Mouse (Mus musculus) neural tube, embryonic 12.5 days (tissue): Measurements from ENCODE around the gene Olfr1412. TPM values are rescaled to one million over a fixed set of nuclear protein-coding genes. Genes with fewer than 3 reads are reported as not detected.

Experiments used
- ATAC-seq: fragments of 200-750 bp; cut with Nextera tagmentation; 2 replicates; pipeline ENCODE4 v1.8.0; 2017; ENCODE audit warnings: low read depth, mild to moderate bottlenecking, moderate TSS enrichment, moderate library complexity; ENCODE audit not compliant: low FRiP score
- H3K27ac ChIP-seq: fragments of 300-500 bp; sonication (generic); 2 replicates; pipeline ENCODE4 v1.5.1; 2016
- H3K27me3 ChIP-seq: fragments of 300-500 bp; sonication (generic); replicated peaks from 2 replicates; pipeline ENCODE4 v1.6.1; 2016; ENCODE audit warnings: mild to moderate bottlenecking
- H3K36me3 ChIP-seq: fragments of 300-500 bp; sonication (generic); 2 replicates; pipeline ENCODE4 v1.6.1; 2016; ENCODE audit warnings: mild to moderate bottlenecking
- H3K4me1 ChIP-seq: fragments of 300-500 bp; sonication (generic); 2 replicates; pipeline ENCODE4 v1.6.1; 2016
- H3K4me2 ChIP-seq: fragments of 300-500 bp; sonication (generic); replicated peaks from 2 replicates; pipeline ENCODE4 v1.6.1; 2016; ENCODE audit warnings: mild to moderate bottlenecking
- H3K4me3 ChIP-seq: fragments of 300-500 bp; sonication (generic); 2 replicates; pipeline ENCODE4 v1.5.1; 2016
- H3K9ac ChIP-seq: fragments of 300-500 bp; sonication (generic); 2 replicates; pipeline ENCODE4 v1.6.1; 2016; ENCODE audit warnings: mild to moderate bottlenecking
- H3K9me3 ChIP-seq: fragments of 300-500 bp; sonication (generic); 2 replicates; pipeline ENCODE4 v1.6.1; 2016; ENCODE audit warnings: mild to moderate bottlenecking
- WGBS: fragments of 180-500 bp; shearing (Covaris S2); methylation state at CpG from one replicate; pipeline ENCODE4 v1.1.7; 2016; 5-methylcytosine and 5-hydroxymethylcytosine counted together
- polyA plus RNA-seq: library from polyadenylated mRNA; unstranded; fragments of >200 nt; fragmentation: Nextera tagmentation; extraction: Ambion mirVana; gene quantifications from 2 replicates; pipeline ENCODE4 v1.2.1, GENCODE M21; 2016

Olfr1412 gene
- polyA plus RNA-seq, 1 experiment from 2014 or later: not detected

DNA sequence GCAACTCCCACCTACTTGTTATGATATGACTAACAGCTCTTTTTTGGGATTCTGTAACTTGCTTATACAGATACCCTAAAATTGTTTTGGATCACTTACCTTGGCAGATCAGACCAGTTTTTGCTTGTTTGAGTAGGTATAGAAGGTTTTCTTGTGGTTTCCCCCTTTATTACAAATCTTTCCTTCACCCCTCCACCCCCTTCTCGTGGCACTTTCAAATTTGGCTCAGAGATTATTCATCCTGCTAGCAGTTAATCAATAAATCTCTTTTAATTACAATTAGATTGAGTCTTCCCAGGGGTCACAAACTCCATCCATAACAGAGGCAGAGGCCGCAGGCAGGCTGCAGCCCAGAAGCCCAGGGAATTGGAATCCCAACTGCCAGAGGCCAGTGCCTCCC lies 31.9 kb downstream of the Olfr1412 start, which contains the start of gene Olfr12:
Gene Olfr12, plus strand, starts transcription at position 301 of the 400 bp plus-strand sequence.
- no peak within 1 kb of the TSS for H3K4me3 ChIP-seq
- H3K27me3 ChIP-seq: 0 out of 2 replicates have a peak, but pooled peaks cover 2% of the 10 kb centered on the region
- 54% methylated on average over 2 of the region's 2 CpGs for WGBS
- no peak within 1 kb of the TSS for H3K4me2 ChIP-seq
- ATAC-seq: no peak
- H3K9ac ChIP-seq: no peak within 1 kb of the TSS
- no peaks in the 10 kb centered on the region for H3K4me1 ChIP-seq
- H3K27ac ChIP-seq: no peak within 1 kb of the TSS
- H3K9me3 ChIP-seq: no peaks in the 10 kb centered on the region
- H3K36me3 ChIP-seq: no peaks in the 10 kb centered on the region

GRCm38 (mm10) chr1:92618360-92618759 lies 32.8 kb downstream of the Olfr1412 start:
- Histone ChIP-seq H3K9ac (no peak overlapping the region), H3K27me3 (0 out of 2 replicates have a peak, but pooled peaks cover 2% of the 10 kb centered on the region), H3K4me2 (no peak overlapping the region), H3K36me3 (no peaks in the 10 kb centered on the region), H3K4me3 (no peak overlapping the region), H3K4me1 (no peaks in the 10 kb centered on the region), H3K27ac (no peak overlapping the region), H3K9me3 (no peaks in the 10 kb centered on the region)
- WGBS: 72% methylated on average over 4 of the region's 4 CpGs
- ATAC-seq: no peak

DNA sequence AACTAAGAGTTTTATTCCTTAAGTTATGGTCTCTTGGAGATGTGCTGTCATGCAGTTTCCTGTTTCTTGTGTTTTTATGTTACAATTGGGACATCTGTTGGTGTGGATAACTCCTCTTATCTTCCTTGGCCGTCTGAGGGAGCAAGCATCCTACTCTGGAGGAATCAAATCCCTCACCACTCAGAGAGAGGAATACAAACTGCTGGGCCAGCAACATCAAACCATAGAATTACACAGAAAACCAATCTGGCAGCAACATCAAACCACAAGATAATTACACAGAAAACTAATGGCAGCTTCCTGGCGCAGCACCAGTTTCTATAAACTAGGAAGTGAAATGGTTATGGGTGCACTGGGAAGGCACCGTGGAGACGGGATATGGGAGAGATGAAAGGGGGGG lies 42.6 kb downstream of the Olfr1412 start:
- no peaks in the 10 kb centered on the region for H3K4me1 ChIP-seq
- H3K36me3 ChIP-seq: no peaks in the 10 kb centered on the region
- H3K27me3 ChIP-seq: no peaks in the 10 kb centered on the region
- no peak for ATAC-seq
- 87% methylated on average over 4 of the region's 4 CpGs for WGBS
- H3K9ac ChIP-seq: no peak overlapping the region
- no peak overlapping the region for H3K4me3 ChIP-seq
- H3K9me3 ChIP-seq: no peaks in the 10 kb centered on the region
- no peak overlapping the region for H3K27ac ChIP-seq
- H3K4me2 ChIP-seq: no peak overlapping the region

DNA sequence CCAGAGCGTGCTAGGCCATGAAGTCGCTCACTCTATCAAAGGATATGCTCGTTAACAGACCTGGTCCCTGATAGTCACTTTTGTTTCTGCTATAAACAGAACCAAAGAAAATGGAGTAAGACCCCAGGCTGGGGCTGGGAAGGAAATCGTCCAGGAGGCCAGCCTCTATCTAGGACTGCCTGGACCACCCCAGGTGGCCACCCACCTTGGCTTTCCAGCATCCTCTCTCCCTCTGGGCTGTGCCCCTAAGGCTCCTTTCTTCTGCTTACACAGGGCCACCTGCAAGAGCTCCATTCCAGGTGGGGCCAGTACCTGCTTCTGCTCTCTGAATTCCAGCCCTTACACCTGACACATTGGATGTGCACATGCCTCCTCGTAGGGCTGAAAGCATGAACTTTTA lies 46.6 kb downstream of the Olfr1412 start:
- Histone ChIP-seq H3K9me3 (no peaks in the 10 kb centered on the region), H3K4me3 (no peak overlapping the region), H3K9ac (no peak overlapping the region), H3K4me1 (no peaks in the 10 kb centered on the region), H3K27me3 (no peaks in the 10 kb centered on the region), H3K4me2 (no peak overlapping the region), H3K27ac (no peak overlapping the region), H3K36me3 (peaks cover 16% of the 10 kb centered on the region)
- no peak for ATAC-seq
- 80% methylated on average over 5 of the region's 5 CpGs for WGBS

- Histone ChIP-seq H3K9ac (no peak overlapping the region), H3K9me3 (no peaks in the 10 kb centered on the region), H3K27ac (no peak overlapping the region), H3K4me3 (no peak overlapping the region), H3K27me3 (no peaks in the 10 kb centered on the region), H3K36me3 (peaks cover 24% of the 10 kb centered on the region), H3K4me1 (no peaks in the 10 kb centered on the region), H3K4me2 (no peak overlapping the region)
- ATAC-seq: no peak
- WGBS: 74% methylated on average over 6 of the region's 6 CpGs
Measured at GRCm38 (mm10) chr1:92632948-92633347, 47.4 kb downstream of the Olfr1412 start.

DNA sequence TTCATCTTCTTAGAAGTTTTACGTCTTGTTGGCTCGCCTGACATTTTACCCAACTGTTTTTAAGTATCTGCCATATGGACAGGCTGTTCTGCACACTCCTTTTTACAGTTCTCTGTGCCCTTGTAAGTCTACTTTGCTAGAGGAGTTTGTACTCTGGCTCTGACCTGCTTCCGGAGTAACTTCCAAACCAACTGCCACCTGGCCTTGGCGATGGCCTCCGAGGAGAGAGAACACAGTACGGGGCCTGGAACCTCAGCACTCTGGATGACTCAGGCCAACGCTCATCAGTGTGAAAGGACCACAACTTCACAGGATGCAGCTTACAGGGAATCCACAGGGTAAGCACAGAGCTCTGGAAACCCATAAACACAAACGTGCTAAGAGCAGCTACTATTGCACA lies 48.1 kb downstream of the Olfr1412 start:
- no peak overlapping the region for H3K4me2 ChIP-seq
- H3K27ac ChIP-seq: no peak overlapping the region
- no peak overlapping the region for H3K4me3 ChIP-seq
- WGBS: 82% methylated on average over 8 of the region's 8 CpGs
- no peak overlapping the region for H3K9ac ChIP-seq
- peaks cover 26% of the 10 kb centered on the region for H3K36me3 ChIP-seq
- H3K4me1 ChIP-seq: no peaks in the 10 kb centered on the region
- ATAC-seq: no peak
- H3K27me3 ChIP-seq: no peaks in the 10 kb centered on the region
- no peaks in the 10 kb centered on the region for H3K9me3 ChIP-seq

- no peaks in the 10 kb centered on the region for H3K4me1 ChIP-seq
- WGBS: 81% methylated on average over 1 of the region's 1 CpGs
- no peak for ATAC-seq
- no peak overlapping the region for H3K4me2 ChIP-seq
- H3K4me3 ChIP-seq: no peak overlapping the region
- no peaks in the 10 kb centered on the region for H3K9me3 ChIP-seq
- H3K27me3 ChIP-seq: no peaks in the 10 kb centered on the region
- no peak overlapping the region for H3K9ac ChIP-seq
- H3K36me3 ChIP-seq: peaks cover 31% of the 10 kb centered on the region
- H3K27ac ChIP-seq: no peak overlapping the region
Measured at GRCm38 (mm10) chr1:92634569-92634968, 49.0 kb downstream of the Olfr1412 start.

GRCm38 (mm10) chr1:92634976-92635599 lies 49.5 kb downstream of the Olfr1412 start:
- Histone ChIP-seq H3K27me3 (no peaks in the 10 kb centered on the region), H3K9ac (no peak overlapping the region), H3K27ac (no peak overlapping the region), H3K4me1 (peaks cover 3% of the 10 kb centered on the region; the same call in 1 of the 2 replicates), H3K4me3 (no peak overlapping the region), H3K36me3 (peaks cover 31% of the 10 kb centered on the region), H3K4me2 (no peak overlapping the region), H3K9me3 (no peaks in the 10 kb centered on the region)
- peak; percentile 56; the same call in 1 of the 2 replicates for ATAC-seq
- 66% methylated on average over 4 of the region's 4 CpGs for WGBS

- Histone ChIP-seq H3K27me3 (no peaks in the 10 kb centered on the region), H3K4me3 (no peak overlapping the region), H3K36me3 (peaks cover 31% of the 10 kb centered on the region), H3K4me1 (peaks cover 12% of the 10 kb centered on the region), H3K4me2 (no peak overlapping the region), H3K27ac (no peak overlapping the region), H3K9me3 (no peaks in the 10 kb centered on the region), H3K9ac (no peak overlapping the region)
- 88% methylated on average over 8 of the region's 8 CpGs for WGBS
- no peak for ATAC-seq
Measured at GRCm38 (mm10) chr1:92636015-92636414, 50.4 kb downstream of the Olfr1412 start.

GRCm38 (mm10) chr1:92636676-92637075 lies 51.1 kb downstream of the Olfr1412 start:
- Histone ChIP-seq H3K4me3 (no peak overlapping the region), H3K27ac (no peak overlapping the region), H3K9ac (no peak overlapping the region), H3K36me3 (peaks cover 31% of the 10 kb centered on the region), H3K4me2 (no peak overlapping the region), H3K9me3 (no peaks in the 10 kb centered on the region), H3K27me3 (no peaks in the 10 kb centered on the region), H3K4me1 (peaks cover 15% of the 10 kb centered on the region)
- WGBS: 95% methylated on average over 11 of the region's 11 CpGs
- ATAC-seq: no peak

- Histone ChIP-seq H3K27ac (no peak overlapping the region), H3K36me3 (peaks cover 31% of the 10 kb centered on the region), H3K4me2 (no peak overlapping the region), H3K27me3 (no peaks in the 10 kb centered on the region), H3K4me1 (peaks cover 20% of the 10 kb centered on the region), H3K9ac (no peak overlapping the region), H3K9me3 (no peaks in the 10 kb centered on the region), H3K4me3 (no peak overlapping the region)
- 93% methylated on average over 15 of the region's 15 CpGs for WGBS
- ATAC-seq: no peak
Measured at GRCm38 (mm10) chr1:92637501-92638172, 52.1 kb downstream of the Olfr1412 start.

GRCm38 (mm10) chr1:92638181-92638580 lies 52.6 kb downstream of the Olfr1412 start:
- no peak overlapping the region for H3K9ac ChIP-seq
- no peaks in the 10 kb centered on the region for H3K27me3 ChIP-seq
- H3K4me2 ChIP-seq: no peak overlapping the region
- H3K36me3 ChIP-seq: peaks cover 31% of the 10 kb centered on the region
- H3K27ac ChIP-seq: no peak overlapping the region
- ATAC-seq: no peak
- no peak overlapping the region for H3K4me3 ChIP-seq
- 91% methylated on average over 3 of the region's 3 CpGs for WGBS
- peaks cover 20% of the 10 kb centered on the region for H3K4me1 ChIP-seq
- no peaks in the 10 kb centered on the region for H3K9me3 ChIP-seq

DNA sequence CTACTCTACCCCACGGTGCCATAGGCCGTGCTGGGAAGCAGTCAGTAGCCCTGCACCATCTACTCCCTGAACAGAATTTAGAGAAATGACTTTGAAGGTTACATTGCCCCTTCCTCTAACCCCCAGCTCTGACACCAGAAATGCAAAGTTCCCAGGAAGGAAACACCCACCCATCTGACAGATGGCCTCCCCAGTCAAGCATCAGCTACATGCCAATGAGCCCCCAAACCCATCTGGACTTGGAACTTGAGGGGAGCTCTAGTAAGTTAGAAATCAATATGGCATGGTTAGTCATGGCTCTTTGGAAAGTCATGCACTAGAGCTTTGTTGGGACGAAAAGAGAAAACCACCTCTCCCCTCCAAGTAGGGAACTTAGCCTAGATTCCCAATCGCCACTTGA lies 53.2 kb downstream of the Olfr1412 start:
- no peak for ATAC-seq
- Histone ChIP-seq H3K27ac (no peak overlapping the region), H3K4me1 (peaks cover 20% of the 10 kb centered on the region), H3K36me3 (peaks cover 31% of the 10 kb centered on the region), H3K9ac (no peak overlapping the region), H3K9me3 (no peaks in the 10 kb centered on the region), H3K27me3 (no peaks in the 10 kb centered on the region), H3K4me3 (no peak overlapping the region), H3K4me2 (no peak overlapping the region)
- WGBS: 93% methylated on average over 4 of the region's 4 CpGs
